Mouse (Mus musculus) megakaryocyte, embryonic 14.5 days (primary cell): ENCODE results near the gene Cpn1.

Source experiments
- FLI1 ChIP-seq: IDR thresholded peaks from 2 replicates; pipeline ENCODE4 v1.6.1; 2012; ENCODE audit warnings: low read length, inconsistent platforms, mixed read lengths
- GATA1 ChIP-seq: IDR thresholded peaks from 3 replicates; pipeline ENCODE4 v1.6.1; 2012; ENCODE audit warnings: mixed read lengths, low read length, inconsistent platforms, borderline replicate concordance

DNA sequence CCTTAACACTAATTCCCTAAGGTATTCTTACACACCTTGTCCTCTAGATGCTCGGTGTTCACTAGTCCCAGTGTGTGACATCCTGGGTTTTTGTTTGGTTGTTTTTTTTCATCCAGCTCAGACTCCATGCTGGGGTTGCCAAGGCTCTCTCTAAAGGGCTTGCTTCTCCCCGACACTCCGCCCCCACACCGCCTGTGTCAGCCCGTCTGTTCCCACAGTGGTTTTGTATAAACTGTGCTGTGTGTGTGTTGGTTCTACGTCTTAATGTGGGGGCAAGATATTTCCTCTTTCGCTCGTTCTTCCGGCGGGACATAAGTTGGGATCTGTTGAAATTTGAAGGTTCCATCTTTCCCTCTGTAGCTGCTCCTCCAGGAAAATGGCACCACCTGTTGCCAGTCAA is 11.7 kb upstream of the Cpn1 start:
- TF ChIP-seq GATA1: no peak
- TF ChIP-seq FLI1: no peak
